In the genomic region with DNA sequence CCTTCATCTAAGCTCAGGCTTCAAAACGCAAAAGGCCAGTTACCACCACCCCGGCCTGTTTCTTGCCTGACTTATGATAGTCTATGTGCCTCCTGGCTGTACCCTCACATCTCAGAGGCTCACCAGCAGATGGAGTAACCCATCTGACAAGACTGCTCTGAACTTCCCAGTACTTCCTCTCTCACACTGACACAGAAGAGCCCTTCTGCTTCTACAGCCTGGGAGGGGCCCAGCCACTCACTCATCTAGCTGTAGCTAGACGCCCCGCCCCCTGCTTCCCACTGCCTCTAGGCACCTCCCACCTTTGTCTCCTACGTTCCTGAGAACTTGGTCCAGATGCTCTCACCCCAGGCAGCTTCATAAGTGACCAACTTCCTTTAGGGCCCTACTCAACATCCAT, we compare ENCODE assay signal across 8 mouse cellular contexts. TPM values are rescaled to one million over a fixed set of nuclear protein-coding genes. Genes with fewer than 3 reads are reported as not detected.
DNase-seq lines count a peak whose midpoint lies in the region; TF ChIP-seq lines count a peak whose summit lies in the region.

No protein-coding gene starts in this region.

- intact Hi-C loops in heart, postnatal 14 days (cut with DNase I): no loop called here

- peak; percentile 57 for DNase-seq in layer of hippocampus, adult 9-11 months
- no peak for DNase-seq in layer of hippocampus, postnatal 14 days (ENCODE audit: low spot score in 2 of 2)
- peak; percentile 28 to 33 for DNase-seq in heart, postnatal 14 days
- peak; percentile 59 for DNase-seq in lung, postnatal 14 days
- no peak for DNase-seq in yolk sac, embryonic 10.5 days (ENCODE audit: low spot score)
- DNase-seq in cerebellum, adult 18-20 months: no peak
- no peak for DNase-seq in adrenal gland, postnatal 4 days (ENCODE audit: low spot score in 2 of 2)

- no peak for TF ChIP-seq POLR2A in bone marrow macrophage, adult 2 months (IDR thresholded peaks at IDR 0.05; ENCODE audit: borderline replicate concordance, low read depth, low read length)

- H3K27ac ChIP-seq in bone marrow macrophage, adult 2 months (ENCODE audit: insufficient read depth, low read depth, low read length): no peak overlapping the region

- H3K4me3 ChIP-seq in bone marrow macrophage, adult 2 months (ENCODE audit: insufficient read depth, low read length): no peak overlapping the region

- H3K4me1 ChIP-seq in bone marrow macrophage, adult 2 months (ENCODE audit: control insufficient read depth, insufficient read depth, low read length): no peaks in the 10 kb centered on the region

- TF ChIP-seq CTCF in bone marrow macrophage, adult 2 months (IDR thresholded peaks at IDR 0.05; ENCODE audit: low read depth, low read length): 0 out of 2 replicates have a peak, but pooled peaks have one; percentile 24

RNA-seq across cellular contexts. Expression of gene Tbc1d30, which starts 45.6 kb away (rescaled TPM):
- 10 to 100 TPM; 34.9 to 36.9 TPM for total RNA-seq in layer of hippocampus, postnatal 14 days (2021)
- polyA plus RNA-seq in bone marrow macrophage, adult 2 months (2012; ENCODE audit: insufficient read depth, insufficient read length, missing spikeins): 1.2 and 1.3 TPM in 2 replicates
- total RNA-seq in heart, postnatal 14 days (2021): 1 to 10 TPM; 1.8 to 2.2 TPM
- total RNA-seq in adrenal gland, postnatal 4 days (2021): 1 to 10 TPM; 3.8 to 7.1 TPM

RNA-seq across cellular contexts. Expression of gene Gns, which starts 59.4 kb away (rescaled TPM):
- total RNA-seq in layer of hippocampus, postnatal 14 days (2021): 10 to 100 TPM; 74.1 to 79.9 TPM
- 302 and 313 TPM in 2 replicates for polyA plus RNA-seq in bone marrow macrophage, adult 2 months (2012; ENCODE audit: insufficient read depth, insufficient read length, missing spikeins)
- total RNA-seq in heart, postnatal 14 days (2021): 10 to 100 TPM; 64.2 to 74.3 TPM
- 100 to 1,000 TPM; 121 to 130 TPM for total RNA-seq in adrenal gland, postnatal 4 days (2021)

Comparison
In these comparisons a context has a peak if more than half of its experiments do, and no peak if none do; other contexts are left out.
1. DNase-seq: peak in layer of hippocampus, adult 9-11 months (single experiment), heart, postnatal 14 days (2 of 2) and lung, postnatal 14 days (single experiment); none in layer of hippocampus, postnatal 14 days (0 of 2), yolk sac, embryonic 10.5 days (single experiment), cerebellum, adult 18-20 months (0 of 2) and adrenal gland, postnatal 4 days (0 of 2).
2. RNA of gene Tbc1d30, which starts 45.6 kb away (total RNA-seq): 34.9 to 36.9 TPM in layer of hippocampus, postnatal 14 days; 3.8 to 7.1 TPM in adrenal gland, postnatal 4 days and 1.8 to 2.2 TPM in heart, postnatal 14 days; every median in the first group is over 4 times any median in the second.